Mouse (Mus musculus): ENCODE data around the gene Rasa4.

DNA sequence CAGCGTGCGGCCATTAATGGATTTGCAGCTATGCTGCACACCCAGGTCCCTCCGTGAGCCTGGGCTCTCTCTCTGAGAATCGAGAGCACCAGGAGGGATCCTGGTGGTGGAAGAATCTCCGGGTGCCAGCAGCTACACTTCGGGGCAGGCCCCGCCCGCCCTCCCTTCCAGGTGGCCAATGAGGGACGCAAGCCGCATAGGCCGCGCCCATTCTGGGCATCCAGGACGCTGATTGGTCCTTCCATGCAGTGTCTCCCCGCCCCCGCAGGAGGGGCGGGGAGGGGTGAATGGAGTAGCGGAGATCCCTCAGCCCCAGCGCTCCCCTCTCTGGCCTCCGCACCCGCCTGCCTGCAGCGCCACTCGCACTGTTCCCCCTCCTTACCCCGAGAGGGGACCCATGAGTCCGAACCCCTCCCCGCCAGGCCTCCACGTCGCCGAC is at the start of gene Rasa4:
- no peak for TF ChIP-seq CTCF (IDR thresholded peaks at IDR 0.05; ENCODE audit: control insufficient read depth, insufficient read depth, insufficient replicate concordance, low read depth, low read length)
- peak; percentile 29; the same call in 1 of the 2 replicates for TF ChIP-seq POLR2A (IDR thresholded peaks at IDR 0.05; ENCODE audit: control insufficient read depth, low read depth, low read length)

Data from testis, adult 2 months (tissue).